Mouse (Mus musculus): ENCODE measurements around the gene Ifna16. TPM values are rescaled to one million over a fixed set of nuclear protein-coding genes. Genes with fewer than 3 reads are reported as not detected.

Ifna16 gene
- polyA plus RNA-seq, 1 experiment from 2014 or later: not detected

GRCm38 (mm10) chr4:88697108-88697507 lies 20.4 kb upstream of the Ifna16 start:
- Histone ChIP-seq H3K9me3 (ENCODE audit: control insufficient read depth, low read length) (no peaks in the 10 kb centered on the region), H3K9ac (ENCODE audit: low read length) (no peak overlapping the region), H3K27me3 (ENCODE audit: control insufficient read depth, insufficient read depth, low read length) (no peaks in the 10 kb centered on the region), H3K4me3 (ENCODE audit: low read depth, low read length) (no peak overlapping the region), H3K27ac (replicated peaks) (no peak overlapping the region), H3K36me3 (ENCODE audit: control insufficient read depth, insufficient read depth, low read length) (no peaks in the 10 kb centered on the region), H3K4me2 (replicated peaks; ENCODE audit: low read depth) (no peak overlapping the region), H3K4me1 (replicated peaks; ENCODE audit: control insufficient read depth, insufficient read depth) (no peaks in the 10 kb centered on the region)
- ATAC-seq (ENCODE audit: low FRiP score, low TSS enrichment) (no peak), DNase-seq (ENCODE audit: low spot score) (no peak)
- 52% methylated on average over 6 of the region's 6 CpGs for WGBS
- TF ChIP-seq EP300 (optimal IDR thresholded peaks at IDR 0.05): no peak

- Histone ChIP-seq H3K27me3 (ENCODE audit: control insufficient read depth, insufficient read depth, low read length) (no peaks in the 10 kb centered on the region), H3K9me3 (ENCODE audit: control insufficient read depth, low read length) (no peaks in the 10 kb centered on the region), H3K27ac (replicated peaks) (no peak overlapping the region), H3K4me1 (replicated peaks; ENCODE audit: control insufficient read depth, insufficient read depth) (no peaks in the 10 kb centered on the region), H3K36me3 (ENCODE audit: control insufficient read depth, insufficient read depth, low read length) (no peaks in the 10 kb centered on the region), H3K4me3 (ENCODE audit: low read depth, low read length) (no peak overlapping the region), H3K9ac (ENCODE audit: low read length) (no peak overlapping the region), H3K4me2 (replicated peaks; ENCODE audit: low read depth) (no peak overlapping the region)
- ATAC-seq (ENCODE audit: low FRiP score, low TSS enrichment) (peak; percentile 79), DNase-seq (ENCODE audit: low spot score) (peak; percentile 82)
- peak; percentile 99 for TF ChIP-seq CTCF (IDR thresholded peaks at IDR 0.05; ENCODE audit: low read depth)
- no peak for TF ChIP-seq EP300 (optimal IDR thresholded peaks at IDR 0.05)
- 20% methylated on average over 3 of the region's 3 CpGs for WGBS
These were observed 19.6 kb upstream of the Ifna16 start for GRCm38 (mm10) chr4:88696237-88696884.

- H3K4me3 ChIP-seq (ENCODE audit: low read depth, low read length): no peak overlapping the region
- no peak overlapping the region for H3K9ac ChIP-seq (ENCODE audit: low read length)
- H3K4me2 ChIP-seq (replicated peaks; ENCODE audit: low read depth): no peak overlapping the region
- no peak overlapping the region for H3K27ac ChIP-seq (replicated peaks)
- H3K36me3 ChIP-seq (ENCODE audit: control insufficient read depth, insufficient read depth, low read length): no peaks in the 10 kb centered on the region
- no peaks in the 10 kb centered on the region for H3K4me1 ChIP-seq (replicated peaks; ENCODE audit: control insufficient read depth, insufficient read depth)
- 74% methylated on average over 2 of the region's 2 CpGs for WGBS
- TF ChIP-seq CTCF (IDR thresholded peaks at IDR 0.05; ENCODE audit: low read depth) (no peak), EP300 (optimal IDR thresholded peaks at IDR 0.05) (no peak)
- no peaks in the 10 kb centered on the region for H3K9me3 ChIP-seq (ENCODE audit: control insufficient read depth, low read length)
- ATAC-seq (ENCODE audit: low FRiP score, low TSS enrichment): no peak
- DNase-seq (ENCODE audit: low spot score): no peak
- H3K27me3 ChIP-seq (ENCODE audit: control insufficient read depth, insufficient read depth, low read length): no peaks in the 10 kb centered on the region
These were observed 16.7 kb upstream of the Ifna16 start for GRCm38 (mm10) chr4:88693392-88693791.

- no peak overlapping the region for H3K27ac ChIP-seq (replicated peaks)
These were observed 15.8 kb upstream of the Ifna16 start for GRCm38 (mm10) chr4:88692537-88692936.

GRCm38 (mm10) chr4:88691259-88691658 lies 14.5 kb upstream of the Ifna16 start, which contains the start of gene Ifnab:
Ifnab (minus strand) TSS chr4:88691359.
- Histone ChIP-seq H3K4me1 (replicated peaks; ENCODE audit: control insufficient read depth, insufficient read depth) (no peaks in the 10 kb centered on the region), H3K27me3 (ENCODE audit: control insufficient read depth, insufficient read depth, low read length) (no peaks in the 10 kb centered on the region), H3K9ac (ENCODE audit: low read length) (no peak within 1 kb of the TSS), H3K36me3 (ENCODE audit: control insufficient read depth, insufficient read depth, low read length) (no peaks in the 10 kb centered on the region), H3K4me2 (replicated peaks; ENCODE audit: low read depth) (no peak within 1 kb of the TSS), H3K4me3 (ENCODE audit: low read depth, low read length) (no peak within 1 kb of the TSS), H3K27ac (replicated peaks) (no peak within 1 kb of the TSS), H3K9me3 (ENCODE audit: control insufficient read depth, low read length) (no peaks in the 10 kb centered on the region)
- DNase-seq (ENCODE audit: low spot score) (no peak), ATAC-seq (ENCODE audit: low FRiP score, low TSS enrichment) (no peak)
- TF ChIP-seq CTCF (IDR thresholded peaks at IDR 0.05; ENCODE audit: low read depth): no peak
- no peak for TF ChIP-seq EP300 (optimal IDR thresholded peaks at IDR 0.05)
- WGBS: 61% methylated on average over 2 of the region's 2 CpGs

More at GRCm38 (mm10) chr4:88692537-88692936, 15.8 kb upstream of the Ifna16 start:
- TF ChIP-seq CTCF (IDR thresholded peaks at IDR 0.05; ENCODE audit: low read depth) (no peak), EP300 (optimal IDR thresholded peaks at IDR 0.05) (no peak)
- no peak overlapping the region for H3K4me3 ChIP-seq (ENCODE audit: low read depth, low read length)
- H3K9ac ChIP-seq (ENCODE audit: low read length): no peak overlapping the region
- H3K4me1 ChIP-seq (replicated peaks; ENCODE audit: control insufficient read depth, insufficient read depth): no peaks in the 10 kb centered on the region
- H3K27me3 ChIP-seq (ENCODE audit: control insufficient read depth, insufficient read depth, low read length): no peaks in the 10 kb centered on the region
- ATAC-seq (ENCODE audit: low FRiP score, low TSS enrichment): no peak
- no peaks in the 10 kb centered on the region for H3K9me3 ChIP-seq (ENCODE audit: control insufficient read depth, low read length)
- H3K4me2 ChIP-seq (replicated peaks; ENCODE audit: low read depth): no peak overlapping the region
- 66% methylated on average over 1 of the region's 1 CpGs for WGBS
- DNase-seq (ENCODE audit: low spot score): no peak
- no peaks in the 10 kb centered on the region for H3K36me3 ChIP-seq (ENCODE audit: control insufficient read depth, insufficient read depth, low read length)

GRCm38 (mm10) chr4:88683812-88684211 lies 7.1 kb upstream of the Ifna16 start, which contains the start of gene Ifna2:
Ifna2 (minus strand) TSS chr4:88683912.
- no peaks in the 10 kb centered on the region for H3K9me3 ChIP-seq (ENCODE audit: control insufficient read depth, low read length)
- WGBS: 77% methylated on average over 1 of the region's 1 CpGs

More at GRCm38 (mm10) chr4:88683812-88684211, 7.1 kb upstream of the Ifna16 start, which contains the start of gene Ifna2:
- ATAC-seq (ENCODE audit: low FRiP score, low TSS enrichment) (no peak), DNase-seq (ENCODE audit: low spot score) (no peak)
- H3K9ac ChIP-seq (ENCODE audit: low read length): no peak within 1 kb of the TSS
- no peaks in the 10 kb centered on the region for H3K36me3 ChIP-seq (ENCODE audit: control insufficient read depth, insufficient read depth, low read length)
- H3K4me1 ChIP-seq (replicated peaks; ENCODE audit: control insufficient read depth, insufficient read depth): no peaks in the 10 kb centered on the region
- H3K4me3 ChIP-seq (ENCODE audit: low read depth, low read length): no peak within 1 kb of the TSS
- H3K4me2 ChIP-seq (replicated peaks; ENCODE audit: low read depth): no peak within 1 kb of the TSS
- no peaks in the 10 kb centered on the region for H3K27me3 ChIP-seq (ENCODE audit: control insufficient read depth, insufficient read depth, low read length)
- TF ChIP-seq EP300 (optimal IDR thresholded peaks at IDR 0.05) (no peak), CTCF (IDR thresholded peaks at IDR 0.05; ENCODE audit: low read depth) (no peak)
- H3K27ac ChIP-seq (replicated peaks): no peak within 1 kb of the TSS
